Mouse (Mus musculus): Measurements from ENCODE around the gene Rchy1. TPM values are rescaled to one million over a fixed set of nuclear protein-coding genes. Genes with fewer than 3 reads are reported as not detected.

Gene Rchy1
- polyA plus RNA-seq (2012; rRNA removed) (57.0 and 57.5 TPM in 2 replicates), polyA plus RNA-seq (2014; fragmentation: Nextera tagmentation; extraction: Ambion mirVana) (42.5 and 49.4 TPM in 2 replicates)

- under 1% methylated on average over 63 of the region's 65 CpGs for WGBS
- TF ChIP-seq POLR2A (IDR thresholded peaks at IDR 0.05; ENCODE audit: borderline replicate concordance, extremely low read depth, insufficient read depth, insufficient read length) = peak; percentile 57; the same call in 1 of the 2 replicates
- ATAC-seq (ENCODE audit: low FRiP score, low read depth) (peak; percentile 97), DNase-seq (ENCODE audit: low spot score) (peak; percentile 95)
- Histone ChIP-seq H3K4me3 (replicated peaks; ENCODE audit: low read length) (peak within 1 kb of the TSS; percentile 58), H3K36me3 (ENCODE audit: control insufficient read depth, insufficient read depth, low read length) (no peaks in the 10 kb centered on the region; the same call in 1 of the 2 replicates), H3K9ac (ENCODE audit: low read depth, low read length, severe bottlenecking) (peak within 1 kb of the TSS; percentile 65), H3K4me2 (replicated peaks; ENCODE audit: low read depth, low read length, severe bottlenecking) (peak within 1 kb of the TSS; percentile 71), H3K27ac (replicated peaks; ENCODE audit: low read depth, low read length) (peak within 1 kb of the TSS; percentile 96), H3K27me3 (ENCODE audit: control insufficient read depth, insufficient read depth, low read length) (no peaks in the 10 kb centered on the region), H3K4me1 (ENCODE audit: control insufficient read depth, insufficient read depth, low read length) (peaks cover 16% of the 10 kb centered on the region), H3K9me3 (ENCODE audit: control insufficient read depth, low read length) (no peaks in the 10 kb centered on the region)
Observed at GRCm38 (mm10) chr5:91962639-91963440, at the start of gene Rchy1. Gene Rchy1, minus strand, starts transcription at chr5:91963068.

GRCm38 (mm10) chr5:92011756-92012155 is 48.9 kb upstream of the Rchy1 start:
- no peak overlapping the region for H3K27ac ChIP-seq (replicated peaks; ENCODE audit: low read depth, low read length)
- H3K9me3 ChIP-seq (ENCODE audit: control insufficient read depth, low read length) = no peaks in the 10 kb centered on the region
- TF ChIP-seq POLR2A (IDR thresholded peaks at IDR 0.05; ENCODE audit: borderline replicate concordance, extremely low read depth, insufficient read depth, insufficient read length) = no peak
- H3K9ac ChIP-seq (ENCODE audit: low read depth, low read length, severe bottlenecking) = no peak overlapping the region
- no peak overlapping the region for H3K4me3 ChIP-seq (replicated peaks; ENCODE audit: low read length)
- H3K4me2 ChIP-seq (replicated peaks; ENCODE audit: low read depth, low read length, severe bottlenecking) = no peak overlapping the region
- DNase-seq (ENCODE audit: low spot score) (peak; percentile 21), ATAC-seq (ENCODE audit: low FRiP score, low read depth) (no peak)
- no peaks in the 10 kb centered on the region for H3K36me3 ChIP-seq (ENCODE audit: control insufficient read depth, insufficient read depth, low read length)
- WGBS = 69% methylated on average over 7 of the region's 7 CpGs
- H3K4me1 ChIP-seq (ENCODE audit: control insufficient read depth, insufficient read depth, low read length) = no peaks in the 10 kb centered on the region
- H3K27me3 ChIP-seq (ENCODE audit: control insufficient read depth, insufficient read depth, low read length) = no peaks in the 10 kb centered on the region

DNA sequence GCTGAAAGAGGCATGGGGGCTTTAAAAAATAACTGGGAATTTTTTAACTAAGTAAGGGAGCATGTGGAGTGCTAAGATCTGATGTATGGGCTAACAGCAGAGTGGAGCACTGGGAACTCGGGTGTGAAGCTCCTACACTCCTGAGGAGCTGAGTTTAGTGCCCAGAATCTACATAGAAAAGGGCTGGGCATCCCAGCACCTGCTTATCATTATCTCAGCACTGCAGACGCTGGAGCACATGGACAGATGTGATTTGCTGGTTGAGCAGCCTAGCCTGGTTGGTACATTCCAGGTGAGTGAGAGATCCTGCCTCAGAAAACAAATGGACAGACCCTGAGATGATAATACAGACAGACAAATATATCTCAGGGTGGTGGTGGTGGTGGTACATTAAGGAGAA is 47.0 kb upstream of the Rchy1 start:
- TF ChIP-seq POLR2A (IDR thresholded peaks at IDR 0.05; ENCODE audit: borderline replicate concordance, extremely low read depth, insufficient read depth, insufficient read length) = no peak
- WGBS = 22% methylated on average over 2 of the region's 2 CpGs
- ATAC-seq (ENCODE audit: low FRiP score, low read depth) = no peak

GRCm38 (mm10) chr5:92003011-92003410 is 40.1 kb upstream of the Rchy1 start:
- ATAC-seq (ENCODE audit: low FRiP score, low read depth) (no peak), DNase-seq (ENCODE audit: low spot score) (peak; percentile 40)
- H3K4me3 ChIP-seq (replicated peaks; ENCODE audit: low read length) = no peak overlapping the region
- H3K27me3 ChIP-seq (ENCODE audit: control insufficient read depth, insufficient read depth, low read length) = no peaks in the 10 kb centered on the region
- no peaks in the 10 kb centered on the region for H3K36me3 ChIP-seq (ENCODE audit: control insufficient read depth, insufficient read depth, low read length)
- H3K27ac ChIP-seq (replicated peaks; ENCODE audit: low read depth, low read length) = no peak overlapping the region
- TF ChIP-seq POLR2A (IDR thresholded peaks at IDR 0.05; ENCODE audit: borderline replicate concordance, extremely low read depth, insufficient read depth, insufficient read length) = no peak
- H3K4me2 ChIP-seq (replicated peaks; ENCODE audit: low read depth, low read length, severe bottlenecking) = no peak overlapping the region
- no peaks in the 10 kb centered on the region; the same call in 1 of the 2 replicates for H3K9me3 ChIP-seq (ENCODE audit: control insufficient read depth, low read length)
- 77% methylated on average over 2 of the region's 2 CpGs for WGBS
- no peaks in the 10 kb centered on the region; the same call in 1 of the 2 replicates for H3K4me1 ChIP-seq (ENCODE audit: control insufficient read depth, insufficient read depth, low read length)
- no peak overlapping the region for H3K9ac ChIP-seq (ENCODE audit: low read depth, low read length, severe bottlenecking)

More for the DNA sequence above, 47.0 kb upstream of the Rchy1 start:
- Histone ChIP-seq H3K27me3 (ENCODE audit: control insufficient read depth, insufficient read depth, low read length) (no peaks in the 10 kb centered on the region), H3K9ac (ENCODE audit: low read depth, low read length, severe bottlenecking) (no peak overlapping the region), H3K4me2 (replicated peaks; ENCODE audit: low read depth, low read length, severe bottlenecking) (no peak overlapping the region), H3K4me1 (ENCODE audit: control insufficient read depth, insufficient read depth, low read length) (no peaks in the 10 kb centered on the region), H3K36me3 (ENCODE audit: control insufficient read depth, insufficient read depth, low read length) (no peaks in the 10 kb centered on the region), H3K4me3 (replicated peaks; ENCODE audit: low read length) (no peak overlapping the region), H3K9me3 (ENCODE audit: control insufficient read depth, low read length) (no peaks in the 10 kb centered on the region), H3K27ac (replicated peaks; ENCODE audit: low read depth, low read length) (no peak overlapping the region)
- DNase-seq (ENCODE audit: low spot score) = no peak

- Histone ChIP-seq H3K4me3 (replicated peaks; ENCODE audit: low read length) (no peak overlapping the region), H3K4me1 (ENCODE audit: control insufficient read depth, insufficient read depth, low read length) (no peaks in the 10 kb centered on the region; the same call in 1 of the 2 replicates), H3K9me3 (ENCODE audit: control insufficient read depth, low read length) (no peaks in the 10 kb centered on the region; the same call in 1 of the 2 replicates), H3K27ac (replicated peaks; ENCODE audit: low read depth, low read length) (no peak overlapping the region), H3K27me3 (ENCODE audit: control insufficient read depth, insufficient read depth, low read length) (no peaks in the 10 kb centered on the region), H3K4me2 (replicated peaks; ENCODE audit: low read depth, low read length, severe bottlenecking) (no peak overlapping the region), H3K36me3 (ENCODE audit: control insufficient read depth, insufficient read depth, low read length) (no peaks in the 10 kb centered on the region), H3K9ac (ENCODE audit: low read depth, low read length, severe bottlenecking) (no peak overlapping the region)
- no peak for TF ChIP-seq POLR2A (IDR thresholded peaks at IDR 0.05; ENCODE audit: borderline replicate concordance, extremely low read depth, insufficient read depth, insufficient read length)
- DNase-seq (ENCODE audit: low spot score) = no peak
- ATAC-seq (ENCODE audit: low FRiP score, low read depth) = no peak
- 71% methylated on average over 2 of the region's 2 CpGs for WGBS
Observed at GRCm38 (mm10) chr5:92000770-92001169, 37.9 kb upstream of the Rchy1 start.

All from limb, embryonic 14.5 days (tissue).